Mouse (Mus musculus) erythroblast, embryonic 14.5 days (primary cell): ENCODE measurements around the gene Tspan31.

Source experiments
- GATA1 ChIP-seq: IDR thresholded peaks from 2 replicates; pipeline ENCODE4 v1.6.1; 2012; ENCODE audit warnings: low read length, inconsistent platforms, mixed read lengths
- TAL1 ChIP-seq: IDR thresholded peaks from 3 replicates; pipeline ENCODE4 v1.6.1; 2012; ENCODE audit warnings: low read length, inconsistent platforms, mixed read lengths

GRCm38 (mm10) chr10:127100414-127100813 lies 30.4 kb upstream of the Tspan31 start:
- TF ChIP-seq GATA1 (no peak), TAL1 (no peak)
